Mouse (Mus musculus): Measurements from ENCODE around the gene Lman2l.

- TF ChIP-seq CTCF (IDR thresholded peaks at IDR 0.05; ENCODE audit: low read depth), result no peak
- TF ChIP-seq EP300 (IDR thresholded peaks at IDR 0.05; ENCODE audit: low read depth), result no peak
These were observed 29.6 kb upstream of the Lman2l start for GRCm38 (mm10) chr1:36474646-36475045.
